Mouse (Mus musculus) gastrocnemius, postnatal 14 days (tissue): ENCODE measurements around the gene Adar. TPM values are rescaled to one million over a fixed set of nuclear protein-coding genes. Genes with fewer than 3 reads are reported as not detected.

Experiments
- DNase-seq: peaks from one replicate; pipeline ENCODE4 v3.0.0; 2021; ENCODE audit warnings: mixed read lengths
- intact Hi-C: fragments of 180-260 bp; cut with DNase I; formaldehyde crosslinking; loops from one replicate; pipeline ENCODE4 v1.15.1; 2025; ENCODE audit warnings: low total_unique reads
- total RNA-seq, 2 experiments: library from RNA; stranded (reverse); gene quantifications; 2 replicates each; pipeline ENCODE4 v1.2.3; 2021

Gene Adar
- total RNA-seq, 2 experiments from 2014 or later, result 4.2 to 4.4 TPM

- DNase-seq, result no peak
- intact Hi-C loops, result no loop called here
These were observed 14.0 kb downstream of the Adar start for GRCm38 (mm10) chr3:89728848-89729247.

GRCm38 (mm10) chr3:89730350-89731331, 15.8 kb downstream of the Adar start:
- DNase-seq, result peak; percentile 83

GRCm38 (mm10) chr3:89732091-89732490, 17.3 kb downstream of the Adar start:
- intact Hi-C loops, result no loop called here
- no peak for DNase-seq

More at GRCm38 (mm10) chr3:89730350-89731331, 15.8 kb downstream of the Adar start:
- intact Hi-C loops, result no loop called here

GRCm38 (mm10) chr3:89738509-89738908, 23.7 kb downstream of the Adar start:
- DNase-seq, result no peak
- intact Hi-C loops, result no loop called here

- DNase-seq, result no peak
- intact Hi-C loops, result no loop called here
These were observed 37.5 kb downstream of the Adar start for GRCm38 (mm10) chr3:89752307-89752706.

- intact Hi-C loops, result no loop called here
- DNase-seq, result no peak
These were observed 40.5 kb downstream of the Adar start for GRCm38 (mm10) chr3:89755283-89755682.

GRCm38 (mm10) chr3:89757851-89758250, 43.0 kb downstream of the Adar start:
- intact Hi-C loops, result no loop called here
- no peak for DNase-seq

GRCm38 (mm10) chr3:89759786-89760185, 45.0 kb downstream of the Adar start:
- no peak for DNase-seq
- intact Hi-C loops, result loop anchor here (10.0 kb wide), 1 partner anchor 45 kb away; the partner anchor contains the start of gene Adar

- DNase-seq, result peak; percentile 79
- intact Hi-C loops, result loop anchor here (10.0 kb wide), 1 partner anchor 49 kb away; the partner anchor contains the start of gene Adar
These were observed 49.4 kb downstream of the Adar start, which contains the start of gene Chrnb2 for GRCm38 (mm10) chr3:89764119-89764724. Gene Chrnb2 (minus strand): TSS chr3:89764632.

GRCm38 (mm10) chr3:89769584-89769983, 54.8 kb downstream of the Adar start:
- intact Hi-C loops, result loop anchor here (10.0 kb wide), 1 partner anchor 55 kb away; the partner anchor contains the start of gene Adar
- DNase-seq, result no peak

GRCm38 (mm10) chr3:89770425-89771002, 55.7 kb downstream of the Adar start:
- intact Hi-C loops, result no loop called here
- DNase-seq, result no peak

GRCm38 (mm10) chr3:89772588-89772967, 57.8 kb downstream of the Adar start:
- intact Hi-C loops, result no loop called here
- DNase-seq, result peak; percentile 72

GRCm38 (mm10) chr3:89772968-89773709, 58.3 kb downstream of the Adar start, which contains the start of gene Ube2q1:
Gene Ube2q1 (plus strand): TSS chr3:89773616.
- peak; percentile 98 for DNase-seq
- intact Hi-C loops, result no loop called here

- intact Hi-C loops, result no loop called here
- DNase-seq, result peak; percentile 46
These were observed 59.0 kb downstream of the Adar start for GRCm38 (mm10) chr3:89773740-89774211.

GRCm38 (mm10) chr3:89774236-89774960, 59.6 kb downstream of the Adar start:
- intact Hi-C loops, result no loop called here

GRCm38 (mm10) chr3:89776001-89776400, 61.2 kb downstream of the Adar start:
- intact Hi-C loops, result no loop called here
- DNase-seq, result no peak

More at GRCm38 (mm10) chr3:89774236-89774960, 59.6 kb downstream of the Adar start:
- no peak for DNase-seq

GRCm38 (mm10) chr3:89780102-89780501, 65.3 kb downstream of the Adar start:
- no peak for DNase-seq
- intact Hi-C loops, result loop anchor here (10.0 kb wide), 1 partner anchor 175 kb away; no protein-coding TSS in a partner anchor

- no peak for DNase-seq
- intact Hi-C loops, result loop anchor here (10.0 kb wide), 1 partner anchor 173 kb away; no protein-coding TSS in a partner anchor
These were observed 66.8 kb downstream of the Adar start for GRCm38 (mm10) chr3:89781640-89782039.
